14 mouse cellular contexts compared by ENCODE assay signal in the genomic region with DNA sequence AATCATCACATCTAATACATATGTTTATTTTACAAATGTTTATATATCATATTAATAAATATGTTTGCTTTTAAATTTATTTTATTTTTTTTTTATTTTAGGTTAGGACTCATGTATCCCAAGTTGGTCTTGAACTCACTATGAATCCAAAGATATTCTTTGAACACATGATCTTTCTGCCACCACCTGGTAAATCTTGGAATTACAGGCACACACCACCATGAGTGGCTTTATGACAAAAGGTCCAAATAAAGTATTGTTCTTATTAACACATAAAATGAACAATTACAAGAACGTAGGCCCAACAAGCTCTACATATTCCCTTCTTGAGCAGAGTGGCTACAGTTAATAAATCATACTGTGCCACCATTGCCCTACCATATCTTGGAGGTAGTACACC.
DNase-seq lines count a peak whose midpoint lies in the region; ATAC-seq and TF ChIP-seq lines count a peak whose summit lies in the region.
"Had no signal": no experiment of that assay in that cellular context is flagged by ENCODE, and none has a peak within 500 bp of the region (broad histone marks: within the 10 kb centered on the region; RNA-seq: fewer than 3 reads in every experiment).

No protein-coding gene starts in this region.

- no peak overlapping the region for H3K9ac ChIP-seq in heart, adult 2 months (ENCODE audit: low read depth, low read length)
- H3K9ac ChIP-seq in liver, adult 2 months (ENCODE audit: low read depth, low read length) = no peak overlapping the region
- no peak overlapping the region for H3K9ac ChIP-seq in liver, embryonic 12.5 days
- H3K9ac ChIP-seq: intestine, embryonic 15.5 days had no signal

- ATAC-seq in liver, embryonic 12.5 days = no peak
- ATAC-seq: CD4-positive, CD25-positive, alpha-beta regulatory T cell, adult 4 months; forebrain, embryonic 14.5 days; intestine, embryonic 15.5 days had no signal

- H3K9me3 ChIP-seq in liver, embryonic 12.5 days (replicated peaks) = no peaks in the 10 kb centered on the region
- H3K9me3 ChIP-seq: intestine, embryonic 15.5 days had no signal

- 65% methylated on average over 1 of the region's 1 CpGs for WGBS in heart, adult 2 months
- WGBS in liver, adult 2 months = 72% methylated on average over 1 of the region's 1 CpGs
- WGBS in liver, embryonic 12.5 days (ENCODE audit: insufficient replicate concordance) = 39% methylated on average over 1 of the region's 1 CpGs

- H3K4me2 ChIP-seq in liver, embryonic 12.5 days = no peak overlapping the region
- H3K4me2 ChIP-seq: intestine, embryonic 15.5 days had no signal

- TF ChIP-seq CTCF in heart, adult 2 months (IDR thresholded peaks at IDR 0.05) = peak; percentile 59
- TF ChIP-seq CTCF in liver, adult 2 months (IDR thresholded peaks at IDR 0.05; ENCODE audit: low read depth, low read length) = no peak

- no peak for DNase-seq in heart, adult 2 months
- no peak for DNase-seq in heart, postnatal 25 days (ENCODE audit: low spot score)
- peak; percentile 3 for DNase-seq in liver, adult 2 months (ENCODE audit: extremely low read depth, low read depth, low spot score)
- DNase-seq in 416B (ENCODE audit: low read depth) (peak; percentile 10), R1 (ENCODE audit: low read depth, low spot score) (peak; percentile 45)
- no peak for DNase-seq in ovary, postnatal 10 days (ENCODE audit: low spot score)
- DNase-seq: cerebellum, adult 9-11 months; layer of hippocampus, adult 9-11 months; left cerebral cortex, postnatal 4 days; lung, adult 2 months had no signal

- H3K27ac ChIP-seq in heart, adult 2 months = no peak overlapping the region
- no peak overlapping the region for H3K27ac ChIP-seq in liver, adult 2 months (replicated peaks; ENCODE audit: insufficient read depth, low read depth, low read length)
- H3K27ac ChIP-seq in liver, embryonic 12.5 days = no peak overlapping the region
- H3K27ac ChIP-seq: intestine, embryonic 15.5 days had no signal

- TF ChIP-seq POLR2A in heart, adult 2 months (IDR thresholded peaks at IDR 0.05; ENCODE audit: insufficient read depth, low read depth, low read length) = no peak
- no peak for TF ChIP-seq POLR2A in liver, adult 2 months (IDR thresholded peaks at IDR 0.05; ENCODE audit: extremely low read depth, insufficient read depth, low read length)

- intact Hi-C loops in heart, adult 2 months (cut with DNase I) = loop anchor here (5.0 kb wide), 1 partner anchor 521 kb away; the partner anchor contains the start of gene Gabra5
- intact Hi-C loops in heart, postnatal 25 days (cut with DNase I) = loop anchor here (5.0 kb wide), 1 partner anchor 521 kb away; the partner anchor contains the start of gene Gabra5

- H3K27me3 ChIP-seq in heart, adult 2 months (ENCODE audit: control insufficient read depth, insufficient read depth, low read length) = no peaks in the 10 kb centered on the region
- no peaks in the 10 kb centered on the region for H3K27me3 ChIP-seq in liver, adult 2 months (ENCODE audit: control insufficient read depth, insufficient read depth, low read length)
- no peaks in the 10 kb centered on the region for H3K27me3 ChIP-seq in liver, embryonic 12.5 days (replicated peaks)
- H3K27me3 ChIP-seq: intestine, embryonic 15.5 days had no signal

- H3K36me3 ChIP-seq in heart, adult 2 months (ENCODE audit: control insufficient read depth, insufficient read depth, low read length) = no peaks in the 10 kb centered on the region
- no peaks in the 10 kb centered on the region for H3K36me3 ChIP-seq in liver, adult 2 months (ENCODE audit: control insufficient read depth, insufficient read depth, low read length)
- no peaks in the 10 kb centered on the region for H3K36me3 ChIP-seq in liver, embryonic 12.5 days
- H3K36me3 ChIP-seq: intestine, embryonic 15.5 days had no signal

- no peak overlapping the region for H3K4me3 ChIP-seq in heart, adult 2 months
- no peak overlapping the region for H3K4me3 ChIP-seq in liver, adult 2 months (ENCODE audit: insufficient read depth, low read depth, low read length)
- no peak overlapping the region for H3K4me3 ChIP-seq in liver, embryonic 12.5 days
- H3K4me3 ChIP-seq: intestine, embryonic 15.5 days had no signal

- H3K4me1 ChIP-seq in heart, adult 2 months (ENCODE audit: control insufficient read depth, insufficient read depth, low read length) = no peaks in the 10 kb centered on the region
- no peaks in the 10 kb centered on the region for H3K4me1 ChIP-seq in liver, adult 2 months (ENCODE audit: control insufficient read depth, insufficient read depth, low read length)
- no peaks in the 10 kb centered on the region for H3K4me1 ChIP-seq in liver, embryonic 12.5 days
- H3K4me1 ChIP-seq: intestine, embryonic 15.5 days had no signal

- no peak for TF ChIP-seq EP300 in heart, adult 2 months (IDR thresholded peaks at IDR 0.05; ENCODE audit: insufficient read depth, low read depth, low read length)

- H3K79me2 ChIP-seq in heart, adult 2 months (replicated peaks; ENCODE audit: control insufficient read depth, insufficient read depth, low read length) = no peaks in the 10 kb centered on the region
- no peaks in the 10 kb centered on the region for H3K79me2 ChIP-seq in liver, adult 2 months (ENCODE audit: control insufficient read depth, insufficient read depth, low read length)

Comparison
In these comparisons a context has a peak if more than half of its experiments do, and no peak if none do; other contexts are left out.
1. DNase-seq: peak in liver, adult 2 months (single experiment), 416B (single experiment) and R1 (single experiment); none in heart, adult 2 months (0 of 2), heart, postnatal 25 days (single experiment) and ovary, postnatal 10 days (single experiment).